Mouse (Mus musculus) small intestine, adult 2 months (tissue): ENCODE results near the gene Nr0b1. TPM values are rescaled to one million over a fixed set of nuclear protein-coding genes. Genes with fewer than 3 reads are reported as not detected.

ENCODE experiments used
- H3K27ac ChIP-seq: fragments of 200-500 bp; 2 replicates; pipeline ENCODE4 v1.5.1; 2012; ENCODE audit warnings: low read depth, low read length, control low read depth, inconsistent platforms; ENCODE audit not compliant: insufficient read depth
- H3K27me3 ChIP-seq: fragments of 200-500 bp; 2 replicates; pipeline ENCODE4 v1.6.1; 2012; ENCODE audit warnings: mild to moderate bottlenecking, moderate library complexity, low read length, inconsistent platforms; ENCODE audit not compliant: control insufficient read depth, insufficient read depth
- H3K36me3 ChIP-seq: fragments of 200-500 bp; 2 replicates; pipeline ENCODE4 v1.6.1; 2012; ENCODE audit warnings: mild to moderate bottlenecking, low read length, control low read depth, inconsistent platforms; ENCODE audit not compliant: control insufficient read depth, insufficient read depth
- H3K4me1 ChIP-seq: fragments of 200-500 bp; 2 replicates; pipeline ENCODE4 v1.6.1; 2012; ENCODE audit warnings: low read length, inconsistent platforms, mixed read lengths; ENCODE audit not compliant: control insufficient read depth, insufficient read depth, insufficient read length
- H3K4me3 ChIP-seq: fragments of 200-500 bp; 2 replicates; pipeline ENCODE4 v1.5.1; 2012; ENCODE audit warnings: low read depth, mild to moderate bottlenecking, control low read depth, inconsistent platforms, low read length, moderate library complexity
- CTCF ChIP-seq: fragments of 200-500 bp; IDR thresholded peaks from 2 replicates; pipeline ENCODE4 v1.5.1; 2012; ENCODE audit warnings: low read depth, mild to moderate bottlenecking, control low read depth, inconsistent platforms, low read length, moderate library complexity, mixed read lengths; ENCODE audit not compliant: insufficient replicate concordance, insufficient read length; ENCODE audit errors: extremely low read depth
- POLR2A ChIP-seq: fragments of 200-500 bp; IDR thresholded peaks from 2 replicates; pipeline ENCODE4 v1.6.1; 2012; ENCODE audit warnings: low read depth, mild to moderate bottlenecking, control low read depth, inconsistent platforms, low read length, moderate library complexity
- WGBS: fragments of 180-500 bp; shearing (Covaris S2); methylation state at CpG from one replicate; pipeline ENCODE4 v1.1.7; 2018; 5-methylcytosine and 5-hydroxymethylcytosine counted together
- polyA plus RNA-seq: library from polyadenylated mRNA; depleted of rRNA; stranded (reverse); fragments of >200 nt; gene quantifications from 2 replicates; pipeline ENCODE4 v1.2.3, GENCODE M21; 2012; rRNA removed

Gene Nr0b1
- 0.06 TPM in 1 of 2 replicates, not detected in the other for polyA plus RNA-seq

GRCm38 (mm10) chrX:86191614-86192419 is at the start of gene Nr0b1:
Gene Nr0b1 (plus strand): TSS chrX:86191764.
- whole genome bisulfite sequencing, result 21% methylated on average over 53 of the region's 53 CpGs
- no peaks in the 10 kb centered on the region for H3K36me3 ChIP-seq
- no peaks in the 10 kb centered on the region for H3K27me3 ChIP-seq
- no peak within 1 kb of the TSS for H3K4me3 ChIP-seq
- TF ChIP-seq CTCF, result no peak
- no peak for TF ChIP-seq POLR2A
- no peak within 1 kb of the TSS for H3K27ac ChIP-seq
- no peaks in the 10 kb centered on the region for H3K4me1 ChIP-seq

GRCm38 (mm10) chrX:86187250-86187649 is 4.3 kb upstream of the Nr0b1 start:
- Histone ChIP-seq H3K4me3 (no peak overlapping the region), H3K4me1 (no peaks in the 10 kb centered on the region), H3K27ac (no peak overlapping the region), H3K36me3 (no peaks in the 10 kb centered on the region), H3K27me3 (no peaks in the 10 kb centered on the region)
- no peak for TF ChIP-seq CTCF
- TF ChIP-seq POLR2A, result no peak
- WGBS, result 67% methylated on average over 2 of the region's 2 CpGs

- WGBS, result 17% methylated on average over 25 of the region's 25 CpGs
- no peaks in the 10 kb centered on the region for H3K27me3 ChIP-seq
- H3K4me1 ChIP-seq, result no peaks in the 10 kb centered on the region
- H3K36me3 ChIP-seq, result no peaks in the 10 kb centered on the region
- TF ChIP-seq POLR2A (no peak), CTCF (no peak)
- H3K27ac ChIP-seq, result no peak overlapping the region
- no peak overlapping the region for H3K4me3 ChIP-seq
Measured at GRCm38 (mm10) chrX:86192420-86192994, 943 bp downstream of the Nr0b1 start.

- H3K27me3 ChIP-seq, result no peaks in the 10 kb centered on the region
- H3K4me1 ChIP-seq, result no peaks in the 10 kb centered on the region
- no peaks in the 10 kb centered on the region for H3K36me3 ChIP-seq
- no peak overlapping the region for H3K4me3 ChIP-seq
- H3K27ac ChIP-seq, result no peak overlapping the region
- TF ChIP-seq POLR2A (no peak), CTCF (no peak)
- 41% methylated on average over 4 of the region's 4 CpGs for WGBS
Measured at GRCm38 (mm10) chrX:86193386-86193785, 1.8 kb downstream of the Nr0b1 start.

DNA sequence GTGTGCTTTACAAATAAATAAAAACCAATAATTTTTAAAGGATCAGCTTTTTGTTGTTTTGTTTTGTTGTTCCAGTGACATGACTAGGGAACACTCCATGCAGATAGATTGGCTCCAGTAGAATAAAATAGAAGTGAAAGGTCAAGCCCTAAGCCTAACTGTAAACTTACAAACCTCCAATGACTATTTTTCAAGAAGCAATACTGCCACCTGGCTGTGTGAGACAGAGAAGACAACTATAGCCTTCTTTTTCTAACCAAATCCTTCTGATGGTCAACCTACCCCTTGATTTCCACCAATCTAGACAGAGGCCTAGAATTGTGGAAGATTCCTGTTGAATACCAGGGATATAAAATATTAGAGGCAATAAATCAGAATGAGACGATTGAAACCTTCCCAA is 45.7 kb downstream of the Nr0b1 start:
- 33% methylated on average over 1 of the region's 1 CpGs for WGBS

More for the DNA sequence above, 45.7 kb downstream of the Nr0b1 start:
- TF ChIP-seq POLR2A, result no peak
- no peak for TF ChIP-seq CTCF
- no peaks in the 10 kb centered on the region for H3K36me3 ChIP-seq
- no peak overlapping the region for H3K4me3 ChIP-seq
- H3K27ac ChIP-seq, result no peak overlapping the region
- no peaks in the 10 kb centered on the region for H3K27me3 ChIP-seq
- H3K4me1 ChIP-seq, result no peaks in the 10 kb centered on the region

Other genes starting within 250 kb of the Nr0b1 start
- not detected in 2 replicates for gene Samt3, start 147.6 kb upstream of the Nr0b1 start, polyA plus RNA-seq
- not detected in 2 replicates for gene Mageb4, start 113.3 kb downstream of the Nr0b1 start, polyA plus RNA-seq